Mouse (Mus musculus) ES-Bruce4 (cell line): Measurements from ENCODE around the gene Col24a1.

Source experiments
- CTCF ChIP-seq: IDR thresholded peaks from one replicate; pipeline ENCODE4 v1.8.1; 2011; ENCODE audit warnings: low read depth, low read length
- EP300 ChIP-seq: IDR thresholded peaks from 2 replicates; pipeline ENCODE4 v1.6.1; 2011; ENCODE audit warnings: low read depth, low read length; ENCODE audit not compliant: insufficient read depth

GRCm38 (mm10) chr3:145463731-145464130, 171.5 kb downstream of the Col24a1 start:
- TF ChIP-seq CTCF, result no peak
- TF ChIP-seq EP300, result peak; percentile 68; the same call in 1 of the 2 replicates
